Comparison of ENCODE assay signal across 23 mouse cellular contexts in the genomic region with DNA sequence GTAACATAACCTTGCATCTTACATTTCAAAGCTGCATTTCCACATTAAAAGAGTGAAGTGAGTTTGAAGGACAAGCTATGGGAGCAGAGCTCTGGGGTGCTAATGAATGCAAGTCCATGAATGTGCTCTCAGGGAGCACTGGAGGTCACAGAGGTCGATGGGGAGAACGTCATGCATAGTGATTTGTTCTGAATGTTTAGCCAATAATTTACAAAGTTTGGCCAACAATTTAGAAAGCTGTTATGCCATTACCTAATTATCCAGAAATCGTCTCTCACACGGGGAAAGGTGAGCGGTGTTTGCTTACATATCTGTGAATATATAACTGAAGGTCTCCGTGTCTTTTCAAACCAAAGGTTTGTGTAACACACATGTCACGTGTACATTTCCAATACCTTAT. TPM values are rescaled to one million over a fixed set of nuclear protein-coding genes. Genes with fewer than 3 reads are reported as not detected.
DNase-seq lines count a peak whose midpoint lies in the region; ATAC-seq and TF ChIP-seq lines count a peak whose summit lies in the region.
"Had no signal": no experiment of that assay in that cellular context is flagged by ENCODE, and none has a peak within 500 bp of the region (broad histone marks: within the 10 kb centered on the region; RNA-seq: fewer than 3 reads in every experiment).

No protein-coding gene starts in this region.

- no peak overlapping the region for H3K9ac ChIP-seq in kidney, embryonic 14.5 days (ENCODE audit: low read depth, low read length)
- H3K9ac ChIP-seq in liver, postnatal 0 days (replicated peaks): no peak overlapping the region
- no peak overlapping the region for H3K9ac ChIP-seq in liver, embryonic 12.5 days
- H3K9ac ChIP-seq: embryonic facial prominence, embryonic 15.5 days; forebrain, embryonic 15.5 days; hindbrain, embryonic 12.5 days had no signal

- no peak for TF ChIP-seq EP300 in liver, postnatal 0 days (IDR thresholded peaks at IDR 0.05; ENCODE audit: low read depth)

- H3K4me1 ChIP-seq in kidney, embryonic 14.5 days (ENCODE audit: control insufficient read depth, insufficient read depth, low read length): 0 out of 2 replicates have a peak, but pooled peaks cover 6% of the 10 kb centered on the region
- 0 out of 2 replicates have a peak, but pooled peaks cover 2% of the 10 kb centered on the region for H3K4me1 ChIP-seq in liver, postnatal 0 days (ENCODE audit: insufficient read depth)
- H3K4me1 ChIP-seq in liver, embryonic 12.5 days: no peaks in the 10 kb centered on the region
- H3K4me1 ChIP-seq: embryonic facial prominence, embryonic 15.5 days; hindbrain, embryonic 12.5 days had no signal

- no peak overlapping the region for H3K27ac ChIP-seq in kidney, embryonic 14.5 days (ENCODE audit: low read depth, low read length)
- peak overlapping the region; percentile 29; the same call in 1 of the 2 replicates for H3K27ac ChIP-seq in liver, postnatal 0 days (ENCODE audit: low read depth)
- H3K27ac ChIP-seq in liver, embryonic 12.5 days: no peak overlapping the region
- H3K27ac ChIP-seq: embryonic facial prominence, embryonic 15.5 days; forebrain, embryonic 10.5 days; forebrain, embryonic 15.5 days; heart, embryonic 10.5 days; hindbrain, embryonic 12.5 days had no signal

- no peaks in the 10 kb centered on the region for H3K36me3 ChIP-seq in kidney, embryonic 14.5 days (ENCODE audit: control insufficient read depth, insufficient read depth, low read length)
- H3K36me3 ChIP-seq in liver, postnatal 0 days (replicated peaks; ENCODE audit: insufficient read depth, low read length): no peaks in the 10 kb centered on the region
- no peaks in the 10 kb centered on the region for H3K36me3 ChIP-seq in liver, embryonic 12.5 days
- H3K36me3 ChIP-seq: embryonic facial prominence, embryonic 15.5 days; forebrain, embryonic 10.5 days; forebrain, embryonic 15.5 days; heart, embryonic 10.5 days; hindbrain, embryonic 12.5 days had no signal

- intact Hi-C loops in left cerebral cortex, postnatal 25 days (cut with DNase I): no loop called here

- WGBS in kidney, embryonic 14.5 days: 62% methylated on average over 7 of the region's 7 CpGs
- WGBS in liver, postnatal 0 days (ENCODE audit: insufficient replicate concordance): 62% methylated on average over 7 of the region's 7 CpGs
- WGBS in liver, embryonic 12.5 days (ENCODE audit: insufficient replicate concordance): 73% methylated on average over 7 of the region's 7 CpGs

- H3K4me2 ChIP-seq in kidney, embryonic 14.5 days (replicated peaks; ENCODE audit: low read depth, low read length): no peak overlapping the region
- no peak overlapping the region for H3K4me2 ChIP-seq in liver, postnatal 0 days (ENCODE audit: low read depth, low read length)
- H3K4me2 ChIP-seq in liver, embryonic 12.5 days: no peak overlapping the region
- H3K4me2 ChIP-seq: embryonic facial prominence, embryonic 15.5 days; forebrain, embryonic 15.5 days; hindbrain, embryonic 12.5 days had no signal

- no peak for TF ChIP-seq CTCF in liver, postnatal 0 days (IDR thresholded peaks at IDR 0.05; ENCODE audit: low read depth)

- H3K4me3 ChIP-seq in kidney, embryonic 14.5 days (ENCODE audit: low read length): no peak overlapping the region
- H3K4me3 ChIP-seq in liver, postnatal 0 days (ENCODE audit: low read depth, low read length): no peak overlapping the region
- no peak overlapping the region for H3K4me3 ChIP-seq in liver, embryonic 12.5 days
- H3K4me3 ChIP-seq: embryonic facial prominence, embryonic 15.5 days; erythroblast, embryonic 14.5 days; forebrain, embryonic 10.5 days; forebrain, embryonic 15.5 days; heart, embryonic 10.5 days; hindbrain, embryonic 12.5 days had no signal

- H3K9me3 ChIP-seq in kidney, embryonic 14.5 days (ENCODE audit: control insufficient read depth, low read length): no peaks in the 10 kb centered on the region
- H3K9me3 ChIP-seq in liver, postnatal 0 days (ENCODE audit: low read length): no peaks in the 10 kb centered on the region
- no peaks in the 10 kb centered on the region for H3K9me3 ChIP-seq in liver, embryonic 12.5 days (replicated peaks)
- H3K9me3 ChIP-seq: embryonic facial prominence, embryonic 15.5 days; forebrain, embryonic 10.5 days; forebrain, embryonic 15.5 days; heart, embryonic 10.5 days; hindbrain, embryonic 12.5 days had no signal

- H3K27me3 ChIP-seq in kidney, embryonic 14.5 days (ENCODE audit: control insufficient read depth, insufficient read depth, low read length): no peaks in the 10 kb centered on the region
- no peaks in the 10 kb centered on the region for H3K27me3 ChIP-seq in liver, postnatal 0 days (ENCODE audit: insufficient read depth, low read length)
- no peaks in the 10 kb centered on the region for H3K27me3 ChIP-seq in liver, embryonic 12.5 days (replicated peaks)
- H3K27me3 ChIP-seq: embryonic facial prominence, embryonic 15.5 days; forebrain, embryonic 15.5 days; hindbrain, embryonic 12.5 days had no signal

- DNase-seq in kidney, adult 11 months: peak; percentile 93
- peak; percentile 19 for DNase-seq in liver, postnatal 0 days
- DNase-seq in kidney, postnatal 25 days: peak; percentile 82 to 92
- no peak for DNase-seq in left cerebral cortex, postnatal 25 days (ENCODE audit: low spot score in 2 of 2)
- DNase-seq in adrenal gland, postnatal 36 days: no peak
- DNase-seq: adrenal gland, postnatal 14 days; cerebellum, adult 2 months; cerebellum, postnatal 14 days; embryo, embryonic 11 days; gastrocnemius, postnatal 10 days; heart, adult 18-20 months; heart, postnatal 10 days; heart, postnatal 4 days had no signal

- ATAC-seq in kidney, embryonic 14.5 days (ENCODE audit: low FRiP score, low TSS enrichment): no peak
- peak; percentile 46 for ATAC-seq in liver, postnatal 0 days
- ATAC-seq in liver, embryonic 12.5 days: no peak
- ATAC-seq: activated CD4-positive, CD25-positive, alpha-beta regulatory T cell, adult 4 months; forebrain, embryonic 15.5 days had no signal

RNA-seq across cellular contexts. Expression of a gene that starts 2.8 kb away (rescaled TPM):
- 5.3 and 7.0 TPM in 2 replicates for polyA plus RNA-seq in kidney, embryonic 14.5 days (2014; fragmentation: Nextera tagmentation; extraction: Ambion mirVana)
- polyA plus RNA-seq in liver, postnatal 0 days (2015; fragmentation: Nextera tagmentation; extraction: Ambion mirVana): 7.9 and 8.1 TPM in 2 replicates
- polyA plus RNA-seq in liver, embryonic 12.5 days (2016; fragmentation: Nextera tagmentation; extraction: Ambion mirVana): 2.1 and 2.3 TPM in 2 replicates
- 1 to 10 TPM; 6.2 to 7.2 TPM for total RNA-seq in left cerebral cortex, postnatal 25 days (2021)
- total RNA-seq in adrenal gland, postnatal 36 days (2021): 10 to 100 TPM; 10.9 to 12.9 TPM
- polyA plus RNA-seq: C2C12; erythroblast, embryonic 14.5 days had no signal

Comparison
In these comparisons a context has a peak if more than half of its experiments do, and no peak if none do; other contexts are left out.
1. DNase-seq: peak in kidney, adult 11 months (single experiment), liver, postnatal 0 days (single experiment) and kidney, postnatal 25 days (2 of 2); none in left cerebral cortex, postnatal 25 days (0 of 2) and adrenal gland, postnatal 36 days (0 of 2).